Mouse (Mus musculus) right cerebral cortex, postnatal 36 days (tissue): ENCODE results near the gene Txndc8.

Source experiments
- DNase-seq, 2 experiments: peaks; one replicate each; pipeline ENCODE4 v3.0.0; 2022; ENCODE audit warnings: low spot score in 2 of 2, mixed read lengths in 1 of 2

Gene Txndc8

GRCm38 (mm10) chr4:57956029-57956960 is 52.6 kb downstream of the Txndc8 start, which contains the start of gene Txn1:
Txn1 (minus strand) TSS chr4:57956411.
- DNase-seq: peak; percentile 93

DNA sequence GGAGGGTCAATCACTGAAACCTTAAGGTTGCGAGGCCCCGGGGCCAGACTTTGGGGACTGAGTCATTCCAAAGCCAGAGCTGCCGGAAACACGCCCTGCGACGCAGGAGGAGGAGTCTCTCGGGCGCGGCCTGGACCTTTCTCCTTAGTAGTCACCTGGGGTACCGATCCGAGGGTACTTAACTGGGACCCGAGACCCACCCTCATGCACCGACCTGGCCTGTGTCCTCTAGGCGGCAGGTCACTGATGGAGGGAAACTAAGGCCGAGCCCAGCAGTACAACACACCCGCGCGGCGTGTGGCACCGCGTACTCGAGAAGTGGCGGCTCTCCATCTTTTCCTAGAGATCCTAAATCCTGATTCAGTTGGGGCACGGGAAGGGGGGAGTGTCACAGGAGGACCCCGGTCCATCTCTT is 53.4 kb downstream of the Txndc8 start:
- DNase-seq: peak; percentile 49 to 50

GRCm38 (mm10) chr4:57954991-57955390 is 53.9 kb downstream of the Txndc8 start:
- DNase-seq: no peak

- DNase-seq: no peak
Measured at GRCm38 (mm10) chr4:57954580-57954979, 54.3 kb downstream of the Txndc8 start.

GRCm38 (mm10) chr4:57953796-57954195 is 55.1 kb downstream of the Txndc8 start:
- DNase-seq: no peak

- DNase-seq: no peak
Measured at GRCm38 (mm10) chr4:57952891-57953290, 56.0 kb downstream of the Txndc8 start.

GRCm38 (mm10) chr4:57952416-57952815 is 56.5 kb downstream of the Txndc8 start:
- no peak for DNase-seq

GRCm38 (mm10) chr4:57949866-57950265 is 59.1 kb downstream of the Txndc8 start:
- DNase-seq: no peak

GRCm38 (mm10) chr4:57947476-57947875 is 61.4 kb downstream of the Txndc8 start:
- no peak for DNase-seq

GRCm38 (mm10) chr4:57947036-57947435 is 61.9 kb downstream of the Txndc8 start:
- DNase-seq: no peak

DNA sequence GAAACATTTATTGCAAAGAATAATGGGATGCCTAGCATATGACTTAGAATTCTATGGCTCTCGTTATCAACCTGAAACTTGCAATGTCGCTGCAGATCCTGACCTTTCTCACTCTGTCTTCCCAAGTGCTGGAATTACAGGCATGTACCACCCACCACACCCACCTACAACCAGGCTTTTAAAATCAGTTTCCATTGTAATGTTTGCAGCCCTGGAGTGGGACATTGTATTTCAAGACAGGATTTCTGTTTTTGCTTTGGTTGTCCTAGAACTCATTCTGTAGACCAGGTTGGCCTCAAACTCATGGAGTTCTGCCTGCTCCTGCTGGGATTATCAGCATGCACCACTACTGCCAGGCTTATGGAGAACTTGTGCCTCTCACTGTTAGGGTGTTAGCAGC is 66.0 kb downstream of the Txndc8 start:
- no peak for DNase-seq

GRCm38 (mm10) chr4:57940631-57941030 is 68.3 kb downstream of the Txndc8 start:
- no peak for DNase-seq

DNA sequence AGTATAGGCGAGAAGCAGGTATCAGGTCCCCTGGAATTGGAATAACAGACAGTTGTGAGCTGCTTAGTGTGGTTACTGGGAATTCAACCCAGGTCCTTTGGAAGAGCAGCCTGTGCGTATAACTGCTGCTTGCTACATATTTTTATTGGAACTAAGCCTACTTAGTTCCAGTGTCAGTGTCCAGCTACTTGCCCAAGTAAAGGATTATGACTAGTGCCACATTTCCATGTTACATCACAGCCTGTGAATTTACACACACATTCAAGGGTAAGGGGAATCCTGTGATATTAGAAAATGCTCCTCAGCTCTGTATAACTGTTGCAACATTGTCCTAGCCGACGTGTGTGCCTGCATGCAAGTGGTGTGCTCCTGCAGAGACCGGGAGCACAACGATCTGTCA is 71.6 kb downstream of the Txndc8 start:
- DNase-seq: no peak

GRCm38 (mm10) chr4:57934181-57934580 is 74.7 kb downstream of the Txndc8 start:
- no peak for DNase-seq
